Mouse (Mus musculus) liver, adult 2 months (tissue): ENCODE results near the gene Parg.

ENCODE experiments used
- CTCF ChIP-seq: fragments of 200-500 bp; IDR thresholded peaks from 2 replicates; pipeline ENCODE4 v1.5.1; 2011; ENCODE audit warnings: low read depth, low read length, control low read depth
- POLR2A ChIP-seq: fragments of 200-500 bp; IDR thresholded peaks from 2 replicates; pipeline ENCODE4 v1.6.1; 2011; ENCODE audit warnings: low read length, control low read depth; ENCODE audit not compliant: insufficient read depth; ENCODE audit errors: extremely low read depth

- TF ChIP-seq CTCF (no peak), POLR2A (no peak)
Measured at GRCm38 (mm10) chr14:32153156-32153555, 48.6 kb upstream of the Parg start.
